Mouse (Mus musculus): Measurements from ENCODE around the gene Siglecg. TPM values are rescaled to one million over a fixed set of nuclear protein-coding genes. Genes with fewer than 3 reads are reported as not detected.

The Siglecg gene
- polyA plus RNA-seq, 1 experiment from 2014 or later, result 0.07 TPM

DNA sequence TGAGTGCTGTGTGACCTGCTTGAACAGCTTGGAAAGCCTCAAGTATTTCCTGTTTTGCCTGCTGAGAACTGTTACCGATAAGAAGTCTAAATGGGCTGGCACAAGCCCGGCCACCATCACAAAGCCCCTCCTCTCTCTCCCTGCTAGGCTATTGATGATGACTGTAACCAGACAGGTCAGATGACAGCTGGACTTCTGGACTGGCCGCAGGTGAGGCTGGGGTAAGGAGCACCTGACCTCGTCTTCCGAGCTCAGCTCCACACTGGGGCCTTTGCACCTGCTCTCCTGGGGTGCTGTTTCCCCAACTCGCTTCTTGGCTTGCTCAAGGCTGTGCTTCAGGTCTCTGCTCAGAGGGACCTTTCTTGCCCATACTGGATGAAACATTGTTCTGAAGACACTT lies 46.4 kb downstream of the Siglecg start:
- peak; percentile 81 for ATAC-seq
- H3K4me1 ChIP-seq (replicated peaks; ENCODE audit: control insufficient read depth, insufficient read depth, low read length), result peaks cover 6% of the 10 kb centered on the region; the same call in 1 of the 2 replicates
- no peaks in the 10 kb centered on the region for H3K27me3 ChIP-seq (replicated peaks; ENCODE audit: control insufficient read depth, insufficient read depth, low read length)
- no peaks in the 10 kb centered on the region for H3K9me3 ChIP-seq (ENCODE audit: control insufficient read depth)
- H3K27ac ChIP-seq (ENCODE audit: low read depth, low read length), result peak overlapping the region; percentile 60
- no peak overlapping the region for H3K9ac ChIP-seq (ENCODE audit: low read depth, low read length)
- H3K4me2 ChIP-seq (replicated peaks; ENCODE audit: low read depth), result no peak overlapping the region
- WGBS, result 72% methylated on average over 6 of the region's 6 CpGs
- peaks cover 64% of the 10 kb centered on the region for H3K36me3 ChIP-seq (ENCODE audit: control insufficient read depth, insufficient read depth)
- TF ChIP-seq CTCF (IDR thresholded peaks at IDR 0.05; ENCODE audit: low read depth), result no peak
- no peak overlapping the region for H3K4me3 ChIP-seq (ENCODE audit: low read depth, low read length)

DNA sequence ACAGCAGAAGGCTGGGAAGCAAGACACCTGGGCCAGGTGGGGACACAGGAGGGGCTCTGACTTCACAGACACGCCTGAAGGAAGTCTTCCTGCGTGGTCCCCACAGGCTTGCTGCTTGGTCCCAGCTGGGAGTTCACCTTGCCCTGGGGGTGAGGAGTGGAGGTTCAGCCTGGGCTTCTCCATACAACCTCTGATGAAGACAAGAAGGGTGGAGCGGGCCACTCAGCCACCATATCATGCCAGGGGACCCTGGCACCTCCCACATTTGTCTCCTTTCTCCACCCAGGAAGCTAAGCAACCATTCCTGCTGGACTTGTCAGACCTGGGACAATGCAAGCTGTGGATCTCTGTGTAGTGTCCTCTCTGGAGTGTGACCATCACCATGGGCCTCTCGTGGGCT lies 54.8 kb downstream of the Siglecg start, which contains the start of gene Vsig10l:
Gene Vsig10l, plus strand, starts transcription at position 301 of the 400 bp plus-strand sequence.
- H3K9ac ChIP-seq (ENCODE audit: low read depth, low read length), result no peak within 1 kb of the TSS
- H3K4me3 ChIP-seq (ENCODE audit: low read depth, low read length), result no peak within 1 kb of the TSS
- no peak for ATAC-seq
- H3K27me3 ChIP-seq (replicated peaks; ENCODE audit: control insufficient read depth, insufficient read depth, low read length), result no peaks in the 10 kb centered on the region
- WGBS, result 63% methylated on average over 4 of the region's 4 CpGs
- no peaks in the 10 kb centered on the region for H3K4me1 ChIP-seq (replicated peaks; ENCODE audit: control insufficient read depth, insufficient read depth, low read length)
- H3K9me3 ChIP-seq (ENCODE audit: control insufficient read depth), result no peaks in the 10 kb centered on the region
- no peak for TF ChIP-seq CTCF (IDR thresholded peaks at IDR 0.05; ENCODE audit: low read depth)
- no peak within 1 kb of the TSS for H3K27ac ChIP-seq (ENCODE audit: low read depth, low read length)
- H3K36me3 ChIP-seq (ENCODE audit: control insufficient read depth, insufficient read depth), result peaks cover 4% of the 10 kb centered on the region; the same call in 1 of the 2 replicates
- H3K4me2 ChIP-seq (replicated peaks; ENCODE audit: low read depth), result no peak within 1 kb of the TSS

DNA sequence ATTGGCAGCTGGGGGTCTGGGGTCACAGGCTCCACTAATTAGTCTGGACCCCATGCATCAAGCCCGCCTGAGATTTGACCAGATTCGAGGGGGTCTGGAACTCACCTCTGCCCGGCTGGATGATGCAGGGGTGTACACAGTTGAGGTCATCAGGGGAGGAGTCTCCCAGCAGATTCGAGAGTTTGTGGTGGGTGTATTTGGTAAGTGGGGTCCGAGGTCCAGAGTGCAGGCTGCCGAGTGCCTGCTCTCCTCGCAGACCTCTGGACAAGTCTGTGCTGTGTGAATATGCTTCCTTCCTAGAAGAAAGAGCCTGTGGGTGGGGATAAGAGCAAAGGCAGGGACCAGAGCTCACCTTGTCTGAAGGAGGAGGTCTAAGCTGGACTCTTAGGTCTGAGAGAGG lies 56.0 kb downstream of the Siglecg start:
- no peak for TF ChIP-seq CTCF (IDR thresholded peaks at IDR 0.05; ENCODE audit: low read depth)
- no peak overlapping the region for H3K4me3 ChIP-seq (ENCODE audit: low read depth, low read length)
- no peak overlapping the region for H3K9ac ChIP-seq (ENCODE audit: low read depth, low read length)
- no peaks in the 10 kb centered on the region for H3K4me1 ChIP-seq (replicated peaks; ENCODE audit: control insufficient read depth, insufficient read depth, low read length)
- H3K9me3 ChIP-seq (ENCODE audit: control insufficient read depth), result no peaks in the 10 kb centered on the region
- H3K4me2 ChIP-seq (replicated peaks; ENCODE audit: low read depth), result no peak overlapping the region
- H3K27me3 ChIP-seq (replicated peaks; ENCODE audit: control insufficient read depth, insufficient read depth, low read length), result no peaks in the 10 kb centered on the region
- no peak for ATAC-seq
- no peak overlapping the region for H3K27ac ChIP-seq (ENCODE audit: low read depth, low read length)
- H3K36me3 ChIP-seq (ENCODE audit: control insufficient read depth, insufficient read depth), result no peaks in the 10 kb centered on the region
- WGBS, result 78% methylated on average over 7 of the region's 7 CpGs

DNA sequence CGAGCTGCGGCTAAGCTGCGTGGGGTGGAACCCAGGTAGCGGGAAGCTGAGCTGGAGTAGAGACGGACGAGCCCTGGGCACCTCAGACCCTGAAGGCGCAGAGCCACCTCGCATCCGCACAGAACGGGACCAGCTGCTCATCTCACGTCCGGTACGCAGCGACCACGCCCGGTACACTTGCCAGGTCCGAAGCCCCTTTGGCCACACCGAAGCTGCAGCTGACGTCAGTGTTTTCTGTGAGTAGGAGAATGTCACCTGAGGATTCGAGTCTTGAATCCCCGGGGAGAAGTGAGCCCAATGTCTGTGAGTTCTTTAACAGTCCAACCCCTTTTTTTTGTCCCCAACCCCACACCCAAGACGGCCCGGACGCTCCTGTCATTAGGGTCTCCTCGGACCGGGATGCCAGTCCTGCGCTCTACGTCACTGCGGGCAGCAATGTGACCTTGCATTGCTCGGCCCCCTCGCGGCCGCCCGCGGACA lies 56.9 kb downstream of the Siglecg start:
- Histone ChIP-seq H3K4me3 (ENCODE audit: low read depth, low read length) (peak overlapping the region; percentile 51), H3K4me2 (replicated peaks; ENCODE audit: low read depth) (peak overlapping the region; percentile 97), H3K36me3 (ENCODE audit: control insufficient read depth, insufficient read depth) (no peaks in the 10 kb centered on the region), H3K4me1 (replicated peaks; ENCODE audit: control insufficient read depth, insufficient read depth, low read length) (no peaks in the 10 kb centered on the region), H3K9me3 (ENCODE audit: control insufficient read depth) (no peaks in the 10 kb centered on the region), H3K27me3 (replicated peaks; ENCODE audit: control insufficient read depth, insufficient read depth, low read length) (no peaks in the 10 kb centered on the region), H3K9ac (ENCODE audit: low read depth, low read length) (peak overlapping the region; percentile 51), H3K27ac (ENCODE audit: low read depth, low read length) (no peak overlapping the region)
- no peak; the same call in 1 of the 2 replicates for TF ChIP-seq CTCF (IDR thresholded peaks at IDR 0.05; ENCODE audit: low read depth)
- WGBS, result 7% methylated on average over 35 of the region's 35 CpGs
- ATAC-seq, result peak; percentile 31; the same call in 1 of the 2 replicates

DNA sequence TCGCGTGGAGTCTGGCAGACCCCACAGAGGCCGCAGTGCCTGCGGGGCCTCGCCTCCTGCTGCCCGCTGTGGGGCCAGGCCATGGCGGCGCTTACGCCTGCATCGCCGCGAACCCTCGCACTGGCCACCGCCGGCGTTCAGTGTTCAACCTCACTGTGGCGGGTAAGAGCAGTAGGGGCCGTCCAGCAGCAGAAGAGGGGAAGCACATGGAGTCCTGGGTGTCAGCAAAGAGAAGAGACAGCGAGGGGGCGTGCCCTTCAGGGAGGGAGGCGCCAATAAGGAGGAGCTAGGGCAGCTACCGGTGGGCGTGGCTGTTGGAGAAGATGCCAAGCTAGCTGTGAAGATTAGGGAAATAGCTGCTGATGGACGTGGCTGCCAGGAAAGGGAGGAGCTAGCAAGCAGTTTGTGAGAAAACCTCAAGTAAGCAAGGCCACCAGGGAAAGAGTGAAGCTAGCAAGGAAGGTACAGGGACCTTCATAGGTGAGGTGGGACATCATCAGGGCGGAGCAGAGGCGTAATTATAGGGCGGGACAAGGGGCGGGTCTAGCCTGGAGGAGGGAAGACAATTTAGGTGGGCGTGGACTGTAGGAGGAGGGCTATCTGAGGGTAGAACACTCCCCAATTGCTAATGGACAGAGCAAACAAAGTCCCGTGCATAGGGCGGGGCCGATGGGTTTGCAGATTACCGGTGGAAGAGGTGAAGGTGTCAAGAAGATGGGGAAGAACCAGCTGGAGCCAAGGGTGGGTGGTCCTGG lies 57.5 kb downstream of the Siglecg start:
- peak; percentile 83 for ATAC-seq
- Histone ChIP-seq H3K27me3 (replicated peaks; ENCODE audit: control insufficient read depth, insufficient read depth, low read length) (no peaks in the 10 kb centered on the region), H3K27ac (ENCODE audit: low read depth, low read length) (no peak overlapping the region; the same call in 1 of the 2 replicates), H3K9me3 (ENCODE audit: control insufficient read depth) (no peaks in the 10 kb centered on the region), H3K4me2 (replicated peaks; ENCODE audit: low read depth) (peak overlapping the region; percentile 97), H3K36me3 (ENCODE audit: control insufficient read depth, insufficient read depth) (no peaks in the 10 kb centered on the region; the same call in 1 of the 2 replicates), H3K9ac (ENCODE audit: low read depth, low read length) (peak overlapping the region; percentile 51), H3K4me3 (ENCODE audit: low read depth, low read length) (peak overlapping the region; percentile 51), H3K4me1 (replicated peaks; ENCODE audit: control insufficient read depth, insufficient read depth, low read length) (no peaks in the 10 kb centered on the region)
- 1% methylated on average over 33 of the region's 33 CpGs for WGBS
- TF ChIP-seq CTCF (IDR thresholded peaks at IDR 0.05; ENCODE audit: low read depth), result peak; percentile 62

DNA sequence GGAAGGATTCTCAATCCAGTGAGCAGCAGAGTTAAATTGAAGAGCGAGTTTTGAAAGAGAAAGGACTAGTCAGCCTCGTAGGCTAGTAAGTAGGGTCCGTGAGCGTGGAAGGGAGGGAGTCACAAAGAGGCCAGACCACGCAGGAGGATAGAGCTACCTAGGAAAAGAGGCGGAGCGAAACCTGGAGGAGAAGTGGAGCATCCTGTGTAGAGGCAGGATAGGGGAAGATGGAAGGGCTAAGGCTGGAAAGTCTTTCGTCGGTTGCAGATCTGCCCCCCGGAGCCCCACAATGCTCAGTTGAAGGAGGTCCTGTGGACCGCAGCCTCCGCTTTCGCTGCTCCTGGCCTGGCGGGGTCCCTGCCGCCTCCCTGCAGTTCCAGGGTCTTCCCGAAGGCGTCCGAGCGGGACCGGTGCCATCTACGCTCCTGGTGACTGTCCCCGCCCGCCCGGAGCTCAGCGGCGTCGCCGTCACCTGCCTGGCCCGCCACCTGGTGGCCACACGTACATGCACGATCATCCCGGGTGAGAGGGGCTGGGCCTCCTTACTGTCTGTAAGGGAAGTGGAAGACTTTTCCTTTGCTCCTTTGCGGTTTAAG lies 58.2 kb downstream of the Siglecg start:
- WGBS, result 2% methylated on average over 33 of the region's 33 CpGs

More for the DNA sequence above, 58.2 kb downstream of the Siglecg start:
- Histone ChIP-seq H3K27me3 (replicated peaks; ENCODE audit: control insufficient read depth, insufficient read depth, low read length) (no peaks in the 10 kb centered on the region), H3K27ac (ENCODE audit: low read depth, low read length) (no peak overlapping the region), H3K4me1 (replicated peaks; ENCODE audit: control insufficient read depth, insufficient read depth, low read length) (no peaks in the 10 kb centered on the region), H3K36me3 (ENCODE audit: control insufficient read depth, insufficient read depth) (no peaks in the 10 kb centered on the region; the same call in 1 of the 2 replicates), H3K4me2 (replicated peaks; ENCODE audit: low read depth) (peak overlapping the region; percentile 97), H3K9me3 (ENCODE audit: control insufficient read depth) (no peaks in the 10 kb centered on the region), H3K4me3 (ENCODE audit: low read depth, low read length) (peak overlapping the region; percentile 51), H3K9ac (ENCODE audit: low read depth, low read length) (peak overlapping the region; percentile 28)
- peak; percentile 74 for ATAC-seq
- TF ChIP-seq CTCF (IDR thresholded peaks at IDR 0.05; ENCODE audit: low read depth), result peak; percentile 98

Small RNAs within 50 kb of the gene (microRNA-seq; reads per million reads assigned to microRNA genes)
- gene Mir7051, result 1.6 reads per million

Other genes with a start within 250 kb of the Siglecg start
- 5.3 and 5.5 TPM in 2 replicates for gene Zfp715, start 94.9 kb upstream of the Siglecg start, polyA plus RNA-seq (2015; fragmentation: Nextera tagmentation; extraction: Ambion mirVana)
- gene Siglecf, start 56.9 kb upstream of the Siglecg start, polyA plus RNA-seq (2015; fragmentation: Nextera tagmentation; extraction: Ambion mirVana), result 0.25 and 0.33 TPM in 2 replicates
- 0.52 and 0.92 TPM in 2 replicates for gene Lim2, start 19.5 kb downstream of the Siglecg start, polyA plus RNA-seq (2015; fragmentation: Nextera tagmentation; extraction: Ambion mirVana)
- gene Nkg7, start 28.9 kb downstream of the Siglecg start, polyA plus RNA-seq (2015; fragmentation: Nextera tagmentation; extraction: Ambion mirVana), result 1.6 and 2.7 TPM in 2 replicates
- gene Cldnd2, start 32.6 kb downstream of the Siglecg start, polyA plus RNA-seq (2015; fragmentation: Nextera tagmentation; extraction: Ambion mirVana), result not detected in 2 replicates
- gene Etfb, start 35.9 kb downstream of the Siglecg start, polyA plus RNA-seq (2015; fragmentation: Nextera tagmentation; extraction: Ambion mirVana), result 813 and 825 TPM in 2 replicates
- 0.23 and 0.24 TPM in 2 replicates for gene Gm45233, start 35.9 kb downstream of the Siglecg start, polyA plus RNA-seq (2015; fragmentation: Nextera tagmentation; extraction: Ambion mirVana)
- gene Vsig10l, start 54.9 kb downstream of the Siglecg start, polyA plus RNA-seq (2015; fragmentation: Nextera tagmentation; extraction: Ambion mirVana), result 4.5 and 5.3 TPM in 2 replicates
- 0.20 TPM in 2 replicates for gene Iglon5, start 81.9 kb downstream of the Siglecg start, polyA plus RNA-seq (2015; fragmentation: Nextera tagmentation; extraction: Ambion mirVana)
- not detected in 2 replicates for gene 4931406B18Rik, start 97.7 kb downstream of the Siglecg start, polyA plus RNA-seq (2015; fragmentation: Nextera tagmentation; extraction: Ambion mirVana)
- gene Cd33, start 136.2 kb downstream of the Siglecg start, polyA plus RNA-seq (2015; fragmentation: Nextera tagmentation; extraction: Ambion mirVana), result 1.5 and 2.7 TPM in 2 replicates
- 0.68 and 0.75 TPM in 2 replicates for gene Zfp658, start 154.1 kb downstream of the Siglecg start, polyA plus RNA-seq (2015; fragmentation: Nextera tagmentation; extraction: Ambion mirVana)
- gene Zfp719, start 171.4 kb downstream of the Siglecg start, polyA plus RNA-seq (2015; fragmentation: Nextera tagmentation; extraction: Ambion mirVana), result 3.5 and 3.6 TPM in 2 replicates
- gene Zfp819, start 199.0 kb downstream of the Siglecg start, polyA plus RNA-seq (2015; fragmentation: Nextera tagmentation; extraction: Ambion mirVana), result not detected in 2 replicates
- gene Ceacam18, start 226.5 kb downstream of the Siglecg start, polyA plus RNA-seq (2015; fragmentation: Nextera tagmentation; extraction: Ambion mirVana), result 59.7 and 68.3 TPM in 2 replicates

Measured in intestine, postnatal 0 days (tissue).